Mouse (Mus musculus): Measurements from ENCODE around the gene Ptpn14.

The Ptpn14 gene

GRCm38 (mm10) chr1:189884951-189885350 lies 156.9 kb downstream of the Ptpn14 start:
- peak; percentile 34 for ATAC-seq (ENCODE audit: insufficient number of reproducible peaks, low FRiP score, low TSS enrichment)

GRCm38 (mm10) chr1:189885975-189886374 lies 157.9 kb downstream of the Ptpn14 start:
- no peak for ATAC-seq (ENCODE audit: insufficient number of reproducible peaks, low FRiP score, low TSS enrichment)

GRCm38 (mm10) chr1:189887518-189887917 lies 159.4 kb downstream of the Ptpn14 start:
- peak; percentile 68 for ATAC-seq (ENCODE audit: insufficient number of reproducible peaks, low FRiP score, low TSS enrichment)

- no peak for ATAC-seq (ENCODE audit: insufficient number of reproducible peaks, low FRiP score, low TSS enrichment)
Measured at GRCm38 (mm10) chr1:189888749-189889148, 160.7 kb downstream of the Ptpn14 start.

- no peak for ATAC-seq (ENCODE audit: insufficient number of reproducible peaks, low FRiP score, low TSS enrichment)
Measured at GRCm38 (mm10) chr1:189894191-189894590, 166.1 kb downstream of the Ptpn14 start.

- no peak for ATAC-seq (ENCODE audit: insufficient number of reproducible peaks, low FRiP score, low TSS enrichment)
Measured at GRCm38 (mm10) chr1:189897861-189898260, 169.8 kb downstream of the Ptpn14 start.

GRCm38 (mm10) chr1:189898708-189899107 lies 170.6 kb downstream of the Ptpn14 start:
- ATAC-seq (ENCODE audit: insufficient number of reproducible peaks, low FRiP score, low TSS enrichment): no peak

- no peak for ATAC-seq (ENCODE audit: insufficient number of reproducible peaks, low FRiP score, low TSS enrichment)
Measured at GRCm38 (mm10) chr1:189899526-189899925, 171.5 kb downstream of the Ptpn14 start.

GRCm38 (mm10) chr1:189902413-189902812 lies 174.3 kb downstream of the Ptpn14 start:
- no peak for ATAC-seq (ENCODE audit: insufficient number of reproducible peaks, low FRiP score, low TSS enrichment)

GRCm38 (mm10) chr1:189903169-189903568 lies 175.1 kb downstream of the Ptpn14 start:
- no peak for ATAC-seq (ENCODE audit: insufficient number of reproducible peaks, low FRiP score, low TSS enrichment)

GRCm38 (mm10) chr1:189910685-189911345 lies 182.7 kb downstream of the Ptpn14 start:
- no peak for ATAC-seq (ENCODE audit: insufficient number of reproducible peaks, low FRiP score, low TSS enrichment)

GRCm38 (mm10) chr1:189913093-189913760 lies 185.2 kb downstream of the Ptpn14 start:
- ATAC-seq (ENCODE audit: insufficient number of reproducible peaks, low FRiP score, low TSS enrichment): no peak

- no peak for ATAC-seq (ENCODE audit: insufficient number of reproducible peaks, low FRiP score, low TSS enrichment)
Measured at GRCm38 (mm10) chr1:189916422-189917125, 188.5 kb downstream of the Ptpn14 start.

GRCm38 (mm10) chr1:189917126-189917500 lies 189.0 kb downstream of the Ptpn14 start:
- no peak for ATAC-seq (ENCODE audit: insufficient number of reproducible peaks, low FRiP score, low TSS enrichment)

- no peak for ATAC-seq (ENCODE audit: insufficient number of reproducible peaks, low FRiP score, low TSS enrichment)
Measured at GRCm38 (mm10) chr1:189919756-189920155, 191.7 kb downstream of the Ptpn14 start.

- ATAC-seq (ENCODE audit: insufficient number of reproducible peaks, low FRiP score, low TSS enrichment): peak; percentile 6; the same call in 1 of the 2 replicates
Measured at GRCm38 (mm10) chr1:189920701-189921567, 192.9 kb downstream of the Ptpn14 start.

- no peak for ATAC-seq (ENCODE audit: insufficient number of reproducible peaks, low FRiP score, low TSS enrichment)
Measured at GRCm38 (mm10) chr1:189921568-189921817, 193.4 kb downstream of the Ptpn14 start.

GRCm38 (mm10) chr1:189921818-189922592 lies 193.9 kb downstream of the Ptpn14 start, which contains the start of gene Smyd2:
TSS of gene Smyd2 (minus strand) at chr1:189922363.
- peak; percentile 82 for ATAC-seq (ENCODE audit: insufficient number of reproducible peaks, low FRiP score, low TSS enrichment)

GRCm38 (mm10) chr1:189922721-189923120 lies 194.7 kb downstream of the Ptpn14 start:
- ATAC-seq (ENCODE audit: insufficient number of reproducible peaks, low FRiP score, low TSS enrichment): no peak

- no peak for ATAC-seq (ENCODE audit: insufficient number of reproducible peaks, low FRiP score, low TSS enrichment)
Measured at GRCm38 (mm10) chr1:189923157-189923556, 195.1 kb downstream of the Ptpn14 start.

Measured in cerebellum, adult (tissue).